Mouse (Mus musculus) kidney, postnatal 14 days (tissue): ENCODE results near the gene Smarca2.

Experiments used
- DNase-seq: peaks from one replicate; pipeline ENCODE4 v3.0.0; 2022; ENCODE audit warnings: mixed read lengths

The Smarca2 gene

DNA sequence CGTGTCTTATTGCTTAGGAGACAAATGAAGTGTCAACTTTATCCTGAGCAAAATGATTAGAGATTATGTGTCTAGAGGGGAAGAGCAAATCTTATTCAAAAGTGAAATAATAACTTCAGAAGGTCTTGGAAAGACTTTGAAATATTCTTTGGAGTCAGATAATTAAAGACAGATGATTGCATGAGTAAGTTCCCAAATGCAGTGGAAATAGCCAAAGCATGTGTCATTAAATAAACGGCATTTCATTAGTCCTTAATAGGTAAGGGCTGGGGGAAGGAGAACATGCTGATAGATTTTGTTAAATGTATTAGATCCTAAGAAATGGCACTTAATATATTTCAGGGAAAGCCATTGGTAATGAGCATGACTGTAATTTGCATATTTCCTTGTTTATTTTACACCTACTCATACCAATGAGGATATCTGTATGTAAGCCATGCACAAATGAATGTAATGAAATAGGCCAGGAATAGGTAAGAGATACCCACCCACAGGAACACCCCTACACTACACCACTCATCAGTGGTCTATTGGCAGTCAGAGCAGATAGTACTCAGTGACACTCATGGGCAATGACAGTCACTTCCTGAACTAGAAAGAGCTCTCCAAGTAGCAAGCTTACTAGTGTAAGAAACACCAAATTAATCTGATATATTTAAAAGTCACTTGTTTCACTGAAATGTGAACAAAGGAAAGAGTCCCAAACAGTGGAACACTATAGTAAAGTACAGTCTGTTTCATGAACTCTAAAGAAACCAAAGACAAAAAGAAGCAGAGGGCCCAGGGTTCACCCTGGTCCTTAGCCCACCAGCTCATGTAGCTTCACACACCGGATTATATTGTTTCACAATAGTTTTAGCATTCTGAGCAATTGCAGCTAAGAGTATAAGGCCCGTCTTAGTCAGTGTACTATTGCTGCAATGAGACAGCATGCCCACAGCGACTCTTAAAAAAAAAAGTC is 185.8 kb downstream of the Smarca2 start:
- no peak for DNase-seq

DNA sequence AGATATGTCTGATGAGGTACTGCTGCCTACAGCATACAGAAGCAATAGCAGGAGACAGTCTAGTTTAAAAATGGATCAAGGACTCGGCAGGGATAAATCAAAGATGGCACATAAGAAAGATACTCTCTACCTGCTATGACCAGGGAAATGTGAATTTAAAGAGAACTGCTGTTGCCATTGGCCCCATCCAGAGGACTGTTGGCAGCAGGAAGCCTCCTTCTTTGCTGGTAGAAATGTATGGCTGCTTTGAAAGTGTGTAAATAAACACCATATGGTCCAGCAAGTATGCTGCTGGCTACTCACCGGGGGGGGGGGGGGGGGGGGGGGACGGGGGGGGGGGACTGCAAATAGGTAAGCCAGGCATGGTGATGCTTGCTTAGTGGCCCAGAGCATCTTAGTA is 189.5 kb downstream of the Smarca2 start:
- no peak for DNase-seq

DNA sequence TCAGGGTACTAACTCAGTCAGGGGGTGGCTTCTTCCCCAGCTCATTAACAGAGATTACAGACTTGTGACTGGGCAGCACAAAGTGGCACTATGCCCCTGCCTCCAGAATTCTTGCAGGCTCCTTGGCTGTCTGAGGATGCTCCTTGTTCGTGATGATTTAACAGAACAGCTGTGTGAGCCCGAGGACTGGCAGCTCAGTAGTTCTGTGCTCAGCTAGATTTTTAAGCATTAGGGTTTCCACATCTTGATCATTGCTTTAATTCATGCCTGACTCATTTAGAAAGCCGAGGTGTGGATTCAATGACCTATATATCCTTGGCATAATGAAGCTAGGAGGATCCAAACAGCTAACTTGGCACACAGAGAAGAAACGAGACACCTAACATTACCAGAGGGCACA is 191.2 kb downstream of the Smarca2 start:
- no peak for DNase-seq

DNA sequence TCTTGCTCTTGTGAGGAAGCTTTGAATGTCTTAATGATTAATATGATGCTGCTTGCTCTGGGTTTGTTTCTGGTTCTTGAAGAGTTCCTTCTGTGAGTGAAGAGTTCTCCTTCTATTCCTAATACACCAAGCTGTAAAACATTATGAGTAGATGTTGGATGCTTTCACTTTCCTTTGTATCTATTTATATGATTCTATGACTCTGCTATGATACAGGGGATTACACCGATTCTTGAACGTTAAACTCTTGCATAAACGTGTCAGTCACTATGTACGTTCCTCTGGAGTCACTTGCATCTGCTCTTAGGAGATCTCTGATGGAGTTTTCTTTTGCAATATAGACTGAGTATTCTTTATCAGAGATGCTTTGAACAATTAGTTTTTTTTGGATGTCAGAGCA is 199.6 kb downstream of the Smarca2 start:
- DNase-seq: no peak

DNA sequence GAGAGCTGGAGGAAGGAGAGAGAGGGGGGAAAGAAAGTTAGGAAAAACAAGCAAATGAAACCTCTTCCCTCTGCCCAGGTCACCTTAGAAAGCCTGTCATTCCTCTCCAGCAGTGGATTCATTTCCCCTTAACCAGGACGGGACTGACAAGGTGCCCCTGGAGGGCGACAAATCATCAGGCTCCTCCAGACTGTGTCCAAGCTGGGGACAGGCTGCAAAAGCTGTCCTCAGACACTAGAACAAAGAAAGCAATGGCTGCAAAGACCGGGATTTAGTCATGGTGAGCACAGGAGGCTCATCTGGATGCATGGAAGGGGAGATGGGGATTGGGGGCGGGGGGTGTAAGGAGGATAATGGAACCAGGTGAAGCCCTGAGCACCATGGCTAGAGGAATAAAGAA is 209.8 kb downstream of the Smarca2 start:
- DNase-seq: peak; percentile 30

DNA sequence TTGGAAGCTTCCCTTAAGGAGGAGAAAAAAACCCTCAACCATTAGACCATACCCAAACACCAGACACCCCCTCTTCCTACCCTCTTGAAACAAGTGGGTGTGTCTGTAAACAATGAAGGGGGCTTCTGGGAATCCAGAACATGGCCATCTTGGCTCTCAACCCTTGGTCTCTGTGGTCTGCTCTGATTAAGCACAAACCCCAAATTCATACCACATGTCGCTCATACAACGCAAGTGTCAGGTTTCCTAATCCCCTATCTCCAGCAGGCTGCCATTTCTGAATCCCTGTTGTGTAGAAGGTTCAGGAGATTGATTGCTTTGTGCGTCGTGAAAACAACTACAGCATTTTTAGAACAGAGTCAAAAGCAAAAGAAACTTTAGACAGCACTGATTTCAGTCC is 213.1 kb downstream of the Smarca2 start:
- no peak for DNase-seq
